Mouse (Mus musculus) spleen, adult 2 months (tissue): ENCODE measurements at regions not wholly inside any gene's neighbourhood (a gene's known extent, or its start where the extent isn't known, plus 50 kb on each side); places are given as distances from the start of the nearest gene placed in this dataset.
"Not testable (repeated sequence)": the region's sequence is repeated elsewhere in the genome, so short reads cannot be mapped to it uniquely, and the experiment has no call there.

Experiments used
- DNase-seq, 2 experiments: peaks; one replicate each; pipeline versions ENCODE4 v3.0.0 to v3.0.0-alpha.2; 2012 to 2021; ENCODE audit warnings: low spot score in 2 of 2, low read depth in 1 of 2
- H3K27ac ChIP-seq: fragments of 200-500 bp; 2 replicates; pipeline ENCODE4 v1.5.1; 2012; ENCODE audit warnings: low read length, inconsistent platforms; ENCODE audit not compliant: insufficient read depth
- H3K27me3 ChIP-seq: fragments of 200-500 bp; 2 replicates; pipeline ENCODE4 v1.6.1; 2012; ENCODE audit warnings: mild to moderate bottlenecking, moderate library complexity, low read length, inconsistent platforms; ENCODE audit not compliant: control insufficient read depth, insufficient read depth
- H3K36me3 ChIP-seq: fragments of 200-500 bp; 2 replicates; pipeline ENCODE4 v1.6.1; 2012; ENCODE audit warnings: mild to moderate bottlenecking, low read length, inconsistent platforms; ENCODE audit not compliant: control insufficient read depth, insufficient read depth
- H3K4me1 ChIP-seq: fragments of 200-500 bp; 2 replicates; pipeline ENCODE4 v1.6.1; 2011; ENCODE audit warnings: inconsistent platforms; ENCODE audit not compliant: control insufficient read depth, insufficient read depth, insufficient read length
- H3K4me3 ChIP-seq: fragments of 200-500 bp; 2 replicates; pipeline ENCODE4 v1.5.1; 2011; ENCODE audit warnings: mild to moderate bottlenecking, inconsistent platforms; ENCODE audit not compliant: insufficient read depth, insufficient read length; ENCODE audit errors: extremely low read depth
- CTCF ChIP-seq: fragments of 200-500 bp; IDR thresholded peaks from 2 replicates; pipeline ENCODE4 v1.5.1; 2011; ENCODE audit warnings: mild to moderate bottlenecking, inconsistent platforms; ENCODE audit not compliant: insufficient read depth, insufficient read length, insufficient replicate concordance; ENCODE audit errors: extremely low read depth
- POLR2A ChIP-seq: fragments of 200-500 bp; IDR thresholded peaks from 2 replicates; pipeline ENCODE4 v1.6.1; 2011; ENCODE audit warnings: low read depth, low read length, inconsistent platforms
- WGBS: fragments of 180-500 bp; shearing (Covaris S2); methylation state at CpG from one replicate; pipeline ENCODE4 v1.1.7; 2018; 5-methylcytosine and 5-hydroxymethylcytosine counted together

- TF ChIP-seq CTCF (no peak), POLR2A (no peak)
- 81% methylated on average over 6 of the region's 6 CpGs for WGBS
- Histone ChIP-seq H3K27me3 (no peaks in the 10 kb centered on the region), H3K27ac (no peak overlapping the region), H3K4me1 (no peaks in the 10 kb centered on the region; the same call in 1 of the 2 replicates), H3K36me3 (no peaks in the 10 kb centered on the region), H3K4me3 (no peak overlapping the region)
- no peak for DNase-seq
Observed at GRCm38 (mm10) chrX:50632536-50632935, 204.2 kb upstream of the Olfr1324 start.

GRCm38 (mm10) chrX:50625336-50625735 lies 197.0 kb upstream of the Olfr1324 start:
- H3K4me1 ChIP-seq, result no peaks in the 10 kb centered on the region; the same call in 1 of the 2 replicates
- H3K27ac ChIP-seq, result no peak overlapping the region
- TF ChIP-seq POLR2A (no peak), CTCF (no peak)
- no peak for DNase-seq
- H3K4me3 ChIP-seq, result no peak overlapping the region
- H3K36me3 ChIP-seq, result no peaks in the 10 kb centered on the region
- WGBS, result 81% methylated on average over 6 of the region's 6 CpGs
- no peaks in the 10 kb centered on the region for H3K27me3 ChIP-seq

GRCm38 (mm10) chrX:50622984-50623455 lies 194.7 kb upstream of the Olfr1324 start:
- H3K27me3 ChIP-seq, result no peaks in the 10 kb centered on the region
- no peaks in the 10 kb centered on the region for H3K4me1 ChIP-seq
- TF ChIP-seq CTCF, result no peak
- no peak for TF ChIP-seq POLR2A
- H3K27ac ChIP-seq, result no peak overlapping the region
- DNase-seq, result no peak
- H3K4me3 ChIP-seq, result no peak overlapping the region
- H3K36me3 ChIP-seq, result no peaks in the 10 kb centered on the region
- 48% methylated on average over 19 of the region's 19 CpGs for WGBS

GRCm38 (mm10) chrX:50620909-50621308 lies 192.6 kb upstream of the Olfr1324 start:
- Histone ChIP-seq H3K27ac (no peak overlapping the region), H3K4me1 (no peaks in the 10 kb centered on the region), H3K36me3 (no peaks in the 10 kb centered on the region), H3K27me3 (no peaks in the 10 kb centered on the region), H3K4me3 (no peak overlapping the region)
- 72% methylated on average over 8 of the region's 8 CpGs for WGBS
- no peak for TF ChIP-seq POLR2A
- TF ChIP-seq CTCF, result no peak
- DNase-seq, result no peak

DNA sequence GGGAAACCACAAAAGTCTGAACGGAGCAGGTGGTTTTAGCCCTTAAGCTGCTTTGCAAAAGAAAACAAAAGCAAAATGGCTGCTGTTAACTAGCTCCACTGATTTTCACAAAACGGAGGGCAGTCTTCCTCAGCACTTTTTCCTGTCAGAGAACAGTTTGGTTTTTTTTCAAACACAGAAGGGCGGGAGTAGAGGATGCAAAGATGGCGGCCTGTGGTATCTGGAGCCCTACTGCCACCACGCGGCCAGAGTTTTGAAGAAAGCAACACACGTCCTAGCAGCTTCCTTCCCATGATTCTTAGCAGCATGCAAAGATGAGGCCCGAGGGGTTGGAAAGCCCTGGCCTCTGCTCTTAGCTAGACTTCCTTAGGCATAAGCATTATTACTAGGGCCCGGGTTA lies 191.6 kb upstream of the Olfr1324 start:
- Histone ChIP-seq H3K4me3 (no peak overlapping the region), H3K27ac (no peak overlapping the region), H3K27me3 (no peaks in the 10 kb centered on the region), H3K4me1 (no peaks in the 10 kb centered on the region), H3K36me3 (no peaks in the 10 kb centered on the region)
- DNase-seq, result no peak
- TF ChIP-seq CTCF, result no peak
- TF ChIP-seq POLR2A, result no peak
- 59% methylated on average over 9 of the region's 9 CpGs for WGBS

DNA sequence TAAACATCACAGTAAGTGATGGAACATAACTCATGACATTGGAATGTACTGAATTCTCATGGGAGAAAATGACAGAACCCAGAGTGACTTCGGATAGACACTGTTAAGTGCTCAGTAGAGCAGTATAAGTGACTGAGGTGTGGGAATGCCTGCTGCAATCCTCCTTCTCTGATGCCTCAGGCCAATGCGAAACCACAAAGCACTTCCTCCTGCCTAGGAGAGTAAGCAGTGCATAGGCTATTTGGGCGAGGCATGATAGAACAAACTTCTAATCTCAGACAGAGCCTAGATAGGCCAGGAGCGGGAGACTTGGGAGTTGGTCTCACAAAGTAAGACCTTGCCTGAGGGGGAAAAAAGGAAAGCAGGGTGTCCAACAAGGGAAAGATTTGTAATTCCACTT lies 190.6 kb upstream of the Olfr1324 start:
- no peak for TF ChIP-seq POLR2A
- no peak for TF ChIP-seq CTCF
- no peaks in the 10 kb centered on the region for H3K36me3 ChIP-seq
- WGBS, result 47% methylated on average over 4 of the region's 4 CpGs

DNA sequence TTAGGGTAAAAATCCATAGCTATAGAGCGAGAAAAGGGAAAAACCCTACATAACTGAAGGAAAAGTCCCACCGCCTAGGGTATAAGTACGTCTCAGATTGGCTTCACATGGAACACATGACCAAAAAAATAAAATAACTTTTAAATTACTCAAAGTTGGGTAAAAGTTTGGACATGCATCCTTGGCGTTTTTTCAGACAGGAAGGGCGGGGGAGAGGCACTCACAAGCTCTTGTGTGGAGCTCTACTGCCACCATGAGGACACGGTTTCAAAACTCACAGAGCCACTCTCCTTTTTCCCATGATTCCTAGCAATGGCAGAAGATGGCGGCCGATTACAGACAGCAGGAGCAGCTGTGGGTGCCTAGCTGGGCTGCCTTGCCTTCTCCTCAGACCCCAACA lies 188.6 kb upstream of the Olfr1324 start:
- not testable (repeated sequence) for DNase-seq, H3K27ac ChIP-seq, H3K36me3 ChIP-seq, H3K4me3 ChIP-seq, H3K27me3 ChIP-seq, H3K4me1 ChIP-seq
- 64% methylated on average over 8 of the region's 8 CpGs for WGBS

More for the DNA sequence above, 190.6 kb upstream of the Olfr1324 start:
- Histone ChIP-seq H3K27ac (no peak overlapping the region), H3K27me3 (no peaks in the 10 kb centered on the region), H3K4me1 (no peaks in the 10 kb centered on the region), H3K4me3 (no peak overlapping the region)
- DNase-seq, result no peak

GRCm38 (mm10) chrX:50614874-50615273 lies 186.6 kb upstream of the Olfr1324 start:
- H3K27me3 ChIP-seq, H3K27ac ChIP-seq, DNase-seq, H3K4me3 ChIP-seq, H3K36me3 ChIP-seq, H3K4me1 ChIP-seq: not testable (repeated sequence)
- 65% methylated on average over 3 of the region's 3 CpGs for WGBS

GRCm38 (mm10) chrX:50614367-50614766 lies 186.1 kb upstream of the Olfr1324 start:
- H3K4me3 ChIP-seq, DNase-seq, H3K4me1 ChIP-seq, H3K27me3 ChIP-seq, H3K36me3 ChIP-seq, H3K27ac ChIP-seq: not testable (repeated sequence)
- 56% methylated on average over 6 of the region's 6 CpGs for WGBS
